Mouse (Mus musculus) embryonic facial prominence, embryonic 11.5 days (tissue): Measurements from ENCODE around the gene Plch1. TPM values are rescaled to one million over a fixed set of nuclear protein-coding genes. Genes with fewer than 3 reads are reported as not detected.
A peak's percentile ranks its signal among the peaks of the same experiment; 100 is the strongest.

Experiments used
- ATAC-seq: fragments of 200-750 bp; cut with Nextera tagmentation; replicated peaks from 2 replicates; pipeline ENCODE4 v1.8.0; 2017; ENCODE audit warnings: low read depth; ENCODE audit not compliant: insufficient number of reproducible peaks, low FRiP score, low TSS enrichment
- DNase-seq: peaks from one replicate; pipeline ENCODE4 v3.0.0-alpha.2; 2015; ENCODE audit warnings: low spot score
- H3K27ac ChIP-seq: fragments of 300-500 bp; sonication (generic); replicated peaks from 2 replicates; pipeline ENCODE4 v1.5.1; 2014; ENCODE audit warnings: mild to moderate bottlenecking, low read depth, low read length, control low read depth
- H3K27me3 ChIP-seq: fragments of 300-500 bp; sonication (generic); 2 replicates; pipeline ENCODE4 v1.6.1; 2014; ENCODE audit warnings: mild to moderate bottlenecking, low read length, moderate library complexity, mixed read lengths; ENCODE audit not compliant: control insufficient read depth, insufficient read depth
- H3K36me3 ChIP-seq: fragments of 300-500 bp; sonication (generic); replicated peaks from 2 replicates; pipeline ENCODE4 v1.6.1; 2014; ENCODE audit warnings: low read depth, mild to moderate bottlenecking, low read length, moderate library complexity, mixed read lengths; ENCODE audit not compliant: control insufficient read depth, insufficient read depth
- H3K4me1 ChIP-seq: fragments of 300-500 bp; sonication (generic); 2 replicates; pipeline ENCODE4 v1.6.1; 2014; ENCODE audit warnings: low read length, mixed read lengths; ENCODE audit not compliant: control insufficient read depth, insufficient read depth
- H3K4me2 ChIP-seq: fragments of 300-500 bp; sonication (generic); 2 replicates; pipeline ENCODE4 v1.6.1; 2014; ENCODE audit warnings: low read depth, mild to moderate bottlenecking, control low read depth, low read length, moderate library complexity
- H3K4me3 ChIP-seq: fragments of 300-500 bp; sonication (generic); 2 replicates; pipeline ENCODE4 v1.5.1; 2014; ENCODE audit warnings: low read depth, low read length, control low read depth
- H3K9ac ChIP-seq: fragments of 300-500 bp; sonication (generic); replicated peaks from 2 replicates; pipeline ENCODE4 v1.6.1; 2014; ENCODE audit warnings: mild to moderate bottlenecking, control low read depth, low read length
- H3K9me3 ChIP-seq: fragments of 300-500 bp; sonication (generic); replicated peaks from 2 replicates; pipeline ENCODE4 v1.6.1; 2016; ENCODE audit warnings: mild to moderate bottlenecking, low read length, inconsistent platforms, mixed read lengths; ENCODE audit not compliant: control insufficient read depth
- WGBS: fragments of 180-500 bp; shearing (Covaris S2); extraction: QIAGEN DNeasy Blood & Tissue Kit; methylation state at CpG from one replicate; pipeline ENCODE4 v1.1.7; 2014; 5-methylcytosine and 5-hydroxymethylcytosine counted together
- polyA plus RNA-seq: library from polyadenylated mRNA; unstranded; fragments of >200 nt; fragmentation: Nextera tagmentation; extraction: Ambion mirVana; gene quantifications from 2 replicates; pipeline ENCODE4 v1.2.1, GENCODE M21; 2014

The Plch1 gene
- polyA plus RNA-seq, 1 experiment from 2014 or later, result 13.8 TPM

- DNase-seq (no peak), ATAC-seq (no peak)
- H3K4me3 ChIP-seq, result no peak overlapping the region
- H3K4me2 ChIP-seq, result no peak overlapping the region
- no peaks in the 10 kb centered on the region for H3K9me3 ChIP-seq
- H3K4me1 ChIP-seq, result no peaks in the 10 kb centered on the region
- no peak overlapping the region for H3K9ac ChIP-seq
- no peak overlapping the region for H3K27ac ChIP-seq
- H3K36me3 ChIP-seq, result no peaks in the 10 kb centered on the region
- 80% methylated on average over 1 of the region's 1 CpGs for WGBS
- no peaks in the 10 kb centered on the region for H3K27me3 ChIP-seq
These were observed 138.5 kb downstream of the Plch1 start for GRCm38 (mm10) chr3:63760821-63761220.

GRCm38 (mm10) chr3:63740073-63740472 is 159.2 kb downstream of the Plch1 start:
- peak; percentile 4 for DNase-seq
- Histone ChIP-seq H3K4me3 (no peak overlapping the region), H3K9me3 (no peaks in the 10 kb centered on the region), H3K4me2 (no peak overlapping the region), H3K27me3 (no peaks in the 10 kb centered on the region), H3K9ac (no peak overlapping the region), H3K27ac (no peak overlapping the region), H3K36me3 (no peaks in the 10 kb centered on the region), H3K4me1 (no peaks in the 10 kb centered on the region)
- 57% methylated on average over 2 of the region's 2 CpGs for WGBS
- ATAC-seq, result no peak; the same call in 1 of the 2 replicates

- Histone ChIP-seq H3K4me1 (no peaks in the 10 kb centered on the region), H3K9ac (no peak overlapping the region), H3K27ac (no peak overlapping the region), H3K36me3 (no peaks in the 10 kb centered on the region), H3K27me3 (no peaks in the 10 kb centered on the region), H3K9me3 (no peaks in the 10 kb centered on the region), H3K4me2 (no peak overlapping the region), H3K4me3 (no peak overlapping the region)
- no peak for DNase-seq
- WGBS, result 88% methylated on average over 1 of the region's 1 CpGs
- no peak for ATAC-seq
These were observed 170.9 kb downstream of the Plch1 start for GRCm38 (mm10) chr3:63728325-63728724.

- H3K9ac ChIP-seq, result no peak overlapping the region
- DNase-seq, result no peak
- no peak overlapping the region for H3K27ac ChIP-seq
- H3K4me2 ChIP-seq, result no peak overlapping the region
- no peaks in the 10 kb centered on the region for H3K4me1 ChIP-seq
- no peak overlapping the region for H3K4me3 ChIP-seq
- 63% methylated on average over 4 of the region's 4 CpGs for WGBS
- no peaks in the 10 kb centered on the region for H3K36me3 ChIP-seq
- no peaks in the 10 kb centered on the region for H3K9me3 ChIP-seq
- H3K27me3 ChIP-seq, result no peaks in the 10 kb centered on the region
- ATAC-seq, result no peak
These were observed 172.5 kb downstream of the Plch1 start for GRCm38 (mm10) chr3:63726667-63727342.

GRCm38 (mm10) chr3:63693694-63694093 is 205.6 kb downstream of the Plch1 start:
- Histone ChIP-seq H3K27me3 (no peaks in the 10 kb centered on the region), H3K4me2 (no peak overlapping the region), H3K36me3 (no peaks in the 10 kb centered on the region; the same call in 1 of the 2 replicates), H3K9ac (no peak overlapping the region), H3K27ac (no peak overlapping the region), H3K9me3 (no peaks in the 10 kb centered on the region), H3K4me3 (no peak overlapping the region), H3K4me1 (no peaks in the 10 kb centered on the region)
- ATAC-seq, result no peak
- DNase-seq, result no peak
- 84% methylated on average over 2 of the region's 2 CpGs for WGBS

- Histone ChIP-seq H3K9ac (no peak overlapping the region), H3K4me2 (no peak overlapping the region), H3K27ac (no peak overlapping the region), H3K27me3 (no peaks in the 10 kb centered on the region), H3K9me3 (no peaks in the 10 kb centered on the region), H3K36me3 (no peaks in the 10 kb centered on the region), H3K4me1 (no peaks in the 10 kb centered on the region), H3K4me3 (no peak overlapping the region)
- ATAC-seq (no peak), DNase-seq (no peak)
- 92% methylated on average over 4 of the region's 4 CpGs for WGBS
These were observed 206.5 kb downstream of the Plch1 start for GRCm38 (mm10) chr3:63692727-63693126.

- 61% methylated on average over 4 of the region's 4 CpGs for WGBS
- Histone ChIP-seq H3K27ac (no peak overlapping the region), H3K9ac (no peak overlapping the region), H3K36me3 (no peaks in the 10 kb centered on the region), H3K4me2 (no peak overlapping the region), H3K4me1 (no peaks in the 10 kb centered on the region), H3K4me3 (no peak overlapping the region), H3K9me3 (no peaks in the 10 kb centered on the region), H3K27me3 (no peaks in the 10 kb centered on the region)
- ATAC-seq (no peak), DNase-seq (no peak)
These were observed 230.5 kb downstream of the Plch1 start for GRCm38 (mm10) chr3:63668779-63669178.

- Histone ChIP-seq H3K27me3 (no peaks in the 10 kb centered on the region), H3K4me1 (no peaks in the 10 kb centered on the region), H3K27ac (no peak overlapping the region), H3K4me3 (no peak overlapping the region), H3K36me3 (no peaks in the 10 kb centered on the region), H3K9ac (no peak overlapping the region), H3K4me2 (no peak overlapping the region), H3K9me3 (no peaks in the 10 kb centered on the region)
- ATAC-seq (no peak), DNase-seq (no peak)
- WGBS, result 85% methylated on average over 3 of the region's 3 CpGs
These were observed 234.0 kb downstream of the Plch1 start for GRCm38 (mm10) chr3:63665307-63665706.
